Mouse (Mus musculus): ENCODE measurements around the gene Ccdc40. TPM values are rescaled to one million over a fixed set of nuclear protein-coding genes. Genes with fewer than 3 reads are reported as not detected.

Ccdc40 gene
- 16.5 and 17.2 TPM in 2 replicates for polyA plus RNA-seq (2015; fragmentation: Nextera tagmentation; extraction: Ambion mirVana)

DNA sequence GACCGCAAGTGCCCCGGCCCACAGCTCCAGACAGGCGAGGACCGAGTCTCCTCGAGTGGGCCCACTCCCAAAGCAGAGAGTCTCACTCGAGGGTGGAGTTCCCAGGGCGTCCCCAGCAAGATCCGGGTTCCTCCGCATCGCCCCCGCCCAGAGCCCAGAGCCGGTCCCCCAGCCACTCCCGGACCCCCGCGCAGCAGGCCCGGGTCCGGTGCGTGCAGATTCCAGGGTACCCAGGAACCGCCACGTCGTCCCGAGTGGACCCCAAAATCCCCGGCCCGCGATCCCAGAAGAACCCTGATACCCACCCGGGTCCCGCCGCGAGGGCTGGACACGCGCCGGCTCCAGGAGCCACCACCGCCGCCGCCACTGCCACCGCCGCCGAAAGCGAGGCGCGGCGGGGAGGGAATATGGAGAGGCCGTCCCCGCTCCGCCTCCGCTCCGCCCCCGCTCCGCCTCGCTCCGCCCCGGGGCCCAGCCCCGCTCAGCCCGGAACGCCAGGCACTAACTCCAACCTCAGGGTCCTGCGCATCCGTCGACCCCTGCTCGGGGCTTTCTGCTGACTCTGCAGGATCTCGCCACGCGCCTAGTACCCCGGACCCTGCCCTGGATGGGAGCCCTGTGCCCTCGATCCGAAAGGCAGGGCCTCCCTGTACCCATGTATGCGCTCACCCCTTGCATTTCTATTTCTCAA, at the start of gene Ccdc40, which contains the start of gene Tbc1d16:
TSS of gene Ccdc40 (plus strand) at position 482 of the 691 bp plus-strand sequence.
TSS of gene Tbc1d16 (minus strand) at position 409 of the 691 bp plus-strand sequence.
- Histone ChIP-seq H3K27me3 (replicated peaks; ENCODE audit: control insufficient read depth, insufficient read depth, low read length) (no peaks in the 10 kb centered on the region), H3K4me3 (ENCODE audit: low read length) (peak within 1 kb of the TSS; percentile 84), H3K4me1 (ENCODE audit: control insufficient read depth, insufficient read depth, low read depth, low read length) (peaks cover 42% of the 10 kb centered on the region), H3K27ac (ENCODE audit: low read depth, low read length) (peak within 1 kb of the TSS; percentile 84), H3K36me3 (ENCODE audit: control insufficient read depth, insufficient read depth, low read length) (no peaks in the 10 kb centered on the region), H3K9me3 (ENCODE audit: control insufficient read depth, low read length) (no peaks in the 10 kb centered on the region), H3K4me2 (ENCODE audit: low read length) (peak within 1 kb of the TSS; percentile 100), H3K9ac (ENCODE audit: low read depth, low read length) (peak within 1 kb of the TSS; percentile 88)
- under 1% methylated on average over 41 of the region's 66 CpGs for WGBS
- peak; percentile 85 for ATAC-seq

DNA sequence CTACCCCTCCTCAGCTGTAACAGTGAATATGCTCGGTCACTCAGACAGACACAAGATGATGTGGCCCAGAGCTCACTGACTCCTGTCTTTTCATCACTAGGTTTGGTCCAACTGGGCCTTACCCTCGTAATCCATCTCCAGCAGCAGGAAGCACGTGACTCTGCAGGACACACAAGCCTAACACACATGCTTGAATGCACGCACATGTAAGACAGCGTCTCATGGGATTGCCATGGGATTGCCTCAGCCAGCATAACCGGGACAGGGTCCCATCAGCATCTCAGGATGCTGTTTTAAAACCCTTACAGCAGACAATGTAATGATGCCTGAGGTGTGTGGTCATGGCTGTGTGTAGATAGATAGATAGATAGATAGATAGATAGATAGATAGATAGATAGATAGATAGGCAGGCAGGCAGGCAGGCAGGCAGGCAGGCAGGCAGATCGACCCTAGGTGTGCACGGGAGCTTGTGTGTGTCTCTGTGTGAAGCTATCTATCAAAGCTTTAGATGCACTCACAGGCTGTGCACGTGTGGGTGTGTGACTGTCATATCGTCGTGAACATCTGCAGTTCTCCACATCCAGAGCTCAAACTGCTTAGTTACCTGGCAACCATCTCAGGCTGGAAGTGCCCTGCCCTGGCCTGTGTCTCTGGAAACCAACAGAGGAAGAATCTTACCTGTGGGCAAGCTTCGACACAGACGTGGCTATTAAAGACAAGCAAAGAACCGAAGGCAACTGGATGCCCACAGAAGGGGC, 47.4 kb upstream of the Ccdc40 start:
- H3K9me3 ChIP-seq (ENCODE audit: control insufficient read depth, low read length): no peaks in the 10 kb centered on the region
- H3K9ac ChIP-seq (ENCODE audit: low read depth, low read length): no peak overlapping the region
- WGBS: 61% methylated on average over 14 of the region's 14 CpGs
- H3K27me3 ChIP-seq (replicated peaks; ENCODE audit: control insufficient read depth, insufficient read depth, low read length): no peaks in the 10 kb centered on the region
- H3K4me3 ChIP-seq (ENCODE audit: low read length): no peak overlapping the region
- no peak overlapping the region for H3K27ac ChIP-seq (ENCODE audit: low read depth, low read length)
- H3K4me1 ChIP-seq (ENCODE audit: control insufficient read depth, insufficient read depth, low read depth, low read length): peaks cover 50% of the 10 kb centered on the region
- no peak overlapping the region for H3K4me2 ChIP-seq (ENCODE audit: low read length)
- ATAC-seq: no peak
- no peaks in the 10 kb centered on the region for H3K36me3 ChIP-seq (ENCODE audit: control insufficient read depth, insufficient read depth, low read length)

- Histone ChIP-seq H3K36me3 (ENCODE audit: control insufficient read depth, insufficient read depth, low read length) (no peaks in the 10 kb centered on the region), H3K4me2 (ENCODE audit: low read length) (no peak overlapping the region), H3K27me3 (replicated peaks; ENCODE audit: control insufficient read depth, insufficient read depth, low read length) (no peaks in the 10 kb centered on the region), H3K27ac (ENCODE audit: low read depth, low read length) (no peak overlapping the region), H3K9ac (ENCODE audit: low read depth, low read length) (no peak overlapping the region), H3K4me3 (ENCODE audit: low read length) (no peak overlapping the region), H3K9me3 (ENCODE audit: control insufficient read depth, low read length) (no peaks in the 10 kb centered on the region), H3K4me1 (ENCODE audit: control insufficient read depth, insufficient read depth, low read depth, low read length) (peaks cover 42% of the 10 kb centered on the region)
- no peak for ATAC-seq
- 66% methylated on average over 12 of the region's 12 CpGs for WGBS
Observed at GRCm38 (mm10) chr11:119181861-119182395, 46.4 kb upstream of the Ccdc40 start.

GRCm38 (mm10) chr11:119183684-119184310, 44.6 kb upstream of the Ccdc40 start:
- Histone ChIP-seq H3K4me3 (ENCODE audit: low read length) (no peak overlapping the region), H3K4me2 (ENCODE audit: low read length) (no peak overlapping the region), H3K9me3 (ENCODE audit: control insufficient read depth, low read length) (no peaks in the 10 kb centered on the region), H3K36me3 (ENCODE audit: control insufficient read depth, insufficient read depth, low read length) (no peaks in the 10 kb centered on the region), H3K27ac (ENCODE audit: low read depth, low read length) (no peak overlapping the region), H3K27me3 (replicated peaks; ENCODE audit: control insufficient read depth, insufficient read depth, low read length) (no peaks in the 10 kb centered on the region), H3K4me1 (ENCODE audit: control insufficient read depth, insufficient read depth, low read depth, low read length) (peaks cover 38% of the 10 kb centered on the region), H3K9ac (ENCODE audit: low read depth, low read length) (no peak overlapping the region)
- WGBS: 57% methylated on average over 15 of the region's 15 CpGs
- ATAC-seq: no peak

GRCm38 (mm10) chr11:119186381-119186780, 42.0 kb upstream of the Ccdc40 start:
- Histone ChIP-seq H3K4me3 (ENCODE audit: low read length) (no peak overlapping the region), H3K27ac (ENCODE audit: low read depth, low read length) (no peak overlapping the region), H3K27me3 (replicated peaks; ENCODE audit: control insufficient read depth, insufficient read depth, low read length) (no peaks in the 10 kb centered on the region), H3K9me3 (ENCODE audit: control insufficient read depth, low read length) (no peaks in the 10 kb centered on the region), H3K36me3 (ENCODE audit: control insufficient read depth, insufficient read depth, low read length) (no peaks in the 10 kb centered on the region), H3K9ac (ENCODE audit: low read depth, low read length) (no peak overlapping the region), H3K4me1 (ENCODE audit: control insufficient read depth, insufficient read depth, low read depth, low read length) (peaks cover 47% of the 10 kb centered on the region), H3K4me2 (ENCODE audit: low read length) (no peak overlapping the region)
- 83% methylated on average over 3 of the region's 3 CpGs for WGBS
- no peak for ATAC-seq

DNA sequence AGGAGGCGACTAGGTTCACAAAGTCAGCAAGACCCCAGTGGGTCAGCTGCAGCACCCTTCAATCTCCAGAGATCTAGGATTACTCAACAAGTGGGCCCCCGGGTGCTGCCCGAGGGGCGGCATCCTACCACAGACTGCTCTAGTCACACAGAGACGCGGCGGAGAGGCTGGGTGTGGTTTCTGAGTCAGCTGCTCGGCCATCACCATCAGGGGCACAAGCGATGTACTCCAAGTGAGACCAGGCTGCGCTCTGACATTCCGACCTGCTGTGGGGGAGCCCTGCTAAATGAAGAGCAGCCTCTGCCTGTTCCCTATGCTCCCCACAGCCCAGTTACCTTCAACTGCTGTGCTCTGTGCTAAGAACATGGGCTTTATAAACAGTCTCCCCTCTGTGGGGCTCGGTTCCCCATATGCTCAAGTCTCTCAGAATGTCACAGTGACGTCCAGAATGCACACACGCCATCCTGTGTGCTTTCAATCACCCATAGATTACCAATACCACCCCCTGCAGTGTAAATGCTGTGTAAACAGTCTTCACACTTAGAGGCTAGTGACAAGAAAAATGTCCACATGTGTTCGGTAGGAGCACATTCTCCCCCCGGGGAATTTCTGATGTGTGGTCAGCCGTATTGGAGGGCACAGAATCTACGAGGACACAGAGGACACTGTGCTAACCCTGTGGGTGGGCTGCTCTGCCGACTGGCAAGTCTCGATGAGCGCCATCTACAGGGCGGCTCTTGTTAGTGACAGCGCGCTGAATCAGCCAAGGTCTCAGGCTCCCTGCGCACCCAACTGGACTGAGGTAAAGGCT, 41.2 kb upstream of the Ccdc40 start:
- ATAC-seq: peak; percentile 48; the same call in 1 of the 2 replicates
- Histone ChIP-seq H3K9ac (ENCODE audit: low read depth, low read length) (no peak overlapping the region), H3K27ac (ENCODE audit: low read depth, low read length) (no peak overlapping the region), H3K27me3 (replicated peaks; ENCODE audit: control insufficient read depth, insufficient read depth, low read length) (no peaks in the 10 kb centered on the region), H3K9me3 (ENCODE audit: control insufficient read depth, low read length) (no peaks in the 10 kb centered on the region), H3K36me3 (ENCODE audit: control insufficient read depth, insufficient read depth, low read length) (no peaks in the 10 kb centered on the region), H3K4me2 (ENCODE audit: low read length) (no peak overlapping the region), H3K4me1 (ENCODE audit: control insufficient read depth, insufficient read depth, low read depth, low read length) (peaks cover 41% of the 10 kb centered on the region), H3K4me3 (ENCODE audit: low read length) (no peak overlapping the region)
- 44% methylated on average over 25 of the region's 25 CpGs for WGBS

- Histone ChIP-seq H3K36me3 (ENCODE audit: control insufficient read depth, insufficient read depth, low read length) (no peaks in the 10 kb centered on the region), H3K4me3 (ENCODE audit: low read length) (no peak overlapping the region), H3K4me1 (ENCODE audit: control insufficient read depth, insufficient read depth, low read depth, low read length) (peaks cover 41% of the 10 kb centered on the region), H3K9me3 (ENCODE audit: control insufficient read depth, low read length) (no peaks in the 10 kb centered on the region), H3K4me2 (ENCODE audit: low read length) (no peak overlapping the region), H3K9ac (ENCODE audit: low read depth, low read length) (no peak overlapping the region), H3K27ac (ENCODE audit: low read depth, low read length) (no peak overlapping the region), H3K27me3 (replicated peaks; ENCODE audit: control insufficient read depth, insufficient read depth, low read length) (no peaks in the 10 kb centered on the region)
- ATAC-seq: no peak
- WGBS: 51% methylated on average over 10 of the region's 10 CpGs
Observed at GRCm38 (mm10) chr11:119187800-119188197, 40.6 kb upstream of the Ccdc40 start.

DNA sequence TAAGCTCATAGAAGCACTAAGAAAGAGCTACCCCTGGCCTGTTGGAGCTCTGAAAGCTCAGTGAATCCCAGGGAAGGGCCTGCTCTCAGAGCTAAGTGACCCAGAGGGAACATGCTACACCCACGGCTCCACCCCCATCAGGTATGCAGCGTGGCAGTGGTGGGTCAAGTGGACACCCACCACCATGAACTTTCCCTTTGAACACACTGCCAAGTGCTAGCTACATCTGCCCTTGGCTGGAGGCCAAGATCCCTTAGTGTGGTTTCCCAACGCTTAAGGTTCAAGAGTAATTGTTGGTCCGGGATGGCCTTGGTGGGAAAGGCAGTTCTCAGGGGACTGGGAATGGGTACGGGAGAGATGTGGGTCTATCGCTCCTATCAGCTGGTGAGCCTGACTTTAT, 40.0 kb upstream of the Ccdc40 start:
- Histone ChIP-seq H3K4me2 (ENCODE audit: low read length) (no peak overlapping the region), H3K9me3 (ENCODE audit: control insufficient read depth, low read length) (no peaks in the 10 kb centered on the region), H3K9ac (ENCODE audit: low read depth, low read length) (no peak overlapping the region), H3K4me1 (ENCODE audit: control insufficient read depth, insufficient read depth, low read depth, low read length) (peaks cover 35% of the 10 kb centered on the region), H3K4me3 (ENCODE audit: low read length) (no peak overlapping the region), H3K36me3 (ENCODE audit: control insufficient read depth, insufficient read depth, low read length) (no peaks in the 10 kb centered on the region), H3K27me3 (replicated peaks; ENCODE audit: control insufficient read depth, insufficient read depth, low read length) (no peaks in the 10 kb centered on the region), H3K27ac (ENCODE audit: low read depth, low read length) (no peak overlapping the region)
- ATAC-seq: no peak
- WGBS: 52% methylated on average over 6 of the region's 6 CpGs

Measured in hindbrain, embryonic 16.5 days (tissue).